Mouse (Mus musculus): ENCODE results near the gene Daglb.

- TF ChIP-seq CTCF (IDR thresholded peaks at IDR 0.05; ENCODE audit: borderline replicate concordance, control insufficient read depth, extremely low read depth, insufficient read depth, low read length, poor library complexity) (peak; percentile 78; the same call in 1 of the 2 replicates), POLR2A (IDR thresholded peaks at IDR 0.05; ENCODE audit: control insufficient read depth, extremely low read depth, insufficient read depth, low read length, poor library complexity) (no peak)
Observed at GRCm38 (mm10) chr5:143434421-143434820, 30.0 kb upstream of the Daglb start.

Data from thymus, adult 2 months (tissue).